Mouse (Mus musculus) heart, embryonic 16.5 days (tissue): Measurements from ENCODE around the gene Ppan. TPM values are rescaled to one million over a fixed set of nuclear protein-coding genes. Genes with fewer than 3 reads are reported as not detected.

Experiments used
- ATAC-seq: fragments of 200-750 bp; cut with Nextera tagmentation; replicated peaks from 2 replicates; pipeline ENCODE4 v1.8.0; 2017; ENCODE audit warnings: moderate number of reproducible peaks; ENCODE audit not compliant: insufficient read depth, low FRiP score; ENCODE audit errors: extremely low read depth
- H3K27ac ChIP-seq: fragments of 300-500 bp; sonication (generic); 2 replicates; pipeline ENCODE4 v1.5.1; 2014; ENCODE audit warnings: mild to moderate bottlenecking, low read length, control low read depth, moderate library complexity
- H3K27me3 ChIP-seq: fragments of 300-500 bp; sonication (generic); 2 replicates; pipeline ENCODE4 v1.6.1; 2014; ENCODE audit warnings: low read length, mixed read lengths; ENCODE audit not compliant: control insufficient read depth, insufficient read depth
- H3K36me3 ChIP-seq: fragments of 300-500 bp; sonication (generic); 2 replicates; pipeline ENCODE4 v1.6.1; 2014; ENCODE audit not compliant: control insufficient read depth, insufficient read depth
- H3K4me1 ChIP-seq: fragments of 300-500 bp; sonication (generic); 2 replicates; pipeline ENCODE4 v1.6.1; 2014; ENCODE audit warnings: low read length, mixed read lengths; ENCODE audit not compliant: control insufficient read depth, insufficient read depth
- H3K4me2 ChIP-seq: fragments of 300-500 bp; sonication (generic); 2 replicates; pipeline ENCODE4 v1.6.1; 2014; ENCODE audit warnings: low read depth, mild to moderate bottlenecking, control low read depth, low read length
- H3K4me3 ChIP-seq: fragments of 300-500 bp; sonication (generic); 2 replicates; pipeline ENCODE4 v1.5.1; 2014; ENCODE audit warnings: mild to moderate bottlenecking, control low read depth, low read length
- H3K9ac ChIP-seq: fragments of 300-500 bp; sonication (generic); 2 replicates; pipeline ENCODE4 v1.6.1; 2014; ENCODE audit warnings: low read length, control low read depth
- H3K9me3 ChIP-seq: fragments of 300-500 bp; sonication (generic); replicated peaks from 2 replicates; pipeline ENCODE4 v1.6.1; 2016; ENCODE audit warnings: low read length; ENCODE audit not compliant: control insufficient read depth
- WGBS: fragments of 180-500 bp; shearing (Covaris S2); extraction: QIAGEN DNeasy Blood & Tissue Kit; methylation state at CpG from one replicate; pipeline ENCODE4 v1.1.7; 2014; 5-methylcytosine and 5-hydroxymethylcytosine counted together
- polyA plus RNA-seq: library from polyadenylated mRNA; unstranded; fragments of >200 nt; fragmentation: Nextera tagmentation; extraction: Ambion mirVana; gene quantifications from 2 replicates; pipeline ENCODE4 v1.2.1, GENCODE M21; 2015

Ppan gene
- polyA plus RNA-seq, 1 experiment from 2014 or later = 44.3 TPM

GRCm38 (mm10) chr9:20877118-20878040, 10.6 kb upstream of the Ppan start:
- peaks cover 5% of the 10 kb centered on the region for H3K4me1 ChIP-seq
- H3K27ac ChIP-seq = peak overlapping the region; percentile 54
- no peaks in the 10 kb centered on the region for H3K27me3 ChIP-seq
- WGBS = 35% methylated on average over 14 of the region's 14 CpGs
- H3K36me3 ChIP-seq = no peaks in the 10 kb centered on the region
- peak overlapping the region; percentile 53 for H3K9ac ChIP-seq
- peak overlapping the region; percentile 77 for H3K4me2 ChIP-seq
- peak overlapping the region; percentile 53 for H3K4me3 ChIP-seq
- H3K9me3 ChIP-seq = no peaks in the 10 kb centered on the region
- ATAC-seq = 0 out of 2 replicates have a peak, but pooled peaks have one; percentile 0

- no peaks in the 10 kb centered on the region for H3K9me3 ChIP-seq
- under 1% methylated on average over 69 of the region's 69 CpGs for WGBS
- ATAC-seq = peak; percentile 93
- peak overlapping the region; percentile 77 for H3K4me2 ChIP-seq
- H3K27ac ChIP-seq = peak overlapping the region; percentile 93
- peak overlapping the region; percentile 82 for H3K9ac ChIP-seq
- peak overlapping the region; percentile 53 for H3K4me3 ChIP-seq
- peaks cover 5% of the 10 kb centered on the region for H3K4me1 ChIP-seq
- H3K36me3 ChIP-seq = no peaks in the 10 kb centered on the region
- H3K27me3 ChIP-seq = no peaks in the 10 kb centered on the region
Observed at GRCm38 (mm10) chr9:20878041-20878709, 9.8 kb upstream of the Ppan start.

- no peaks in the 10 kb centered on the region for H3K36me3 ChIP-seq
- H3K9me3 ChIP-seq = no peaks in the 10 kb centered on the region
- H3K27ac ChIP-seq = peak overlapping the region; percentile 93
- peak overlapping the region; percentile 82 for H3K9ac ChIP-seq
- H3K4me2 ChIP-seq = peak overlapping the region; percentile 77
- no peaks in the 10 kb centered on the region for H3K27me3 ChIP-seq
- ATAC-seq = no peak
- peaks cover 5% of the 10 kb centered on the region for H3K4me1 ChIP-seq
- H3K4me3 ChIP-seq = peak overlapping the region; percentile 53
- 14% methylated on average over 10 of the region's 10 CpGs for WGBS
Observed at GRCm38 (mm10) chr9:20878710-20879065, 9.3 kb upstream of the Ppan start.

- no peak for ATAC-seq
- peak within 1 kb of the TSS; percentile 93 for H3K27ac ChIP-seq
- no peaks in the 10 kb centered on the region for H3K27me3 ChIP-seq
- H3K36me3 ChIP-seq = no peaks in the 10 kb centered on the region
- peak within 1 kb of the TSS; percentile 77 for H3K4me2 ChIP-seq
- peak within 1 kb of the TSS; percentile 82 for H3K9ac ChIP-seq
- 90% methylated on average over 13 of the region's 13 CpGs for WGBS
- H3K9me3 ChIP-seq = no peaks in the 10 kb centered on the region
- peaks cover 5% of the 10 kb centered on the region for H3K4me1 ChIP-seq
- peak within 1 kb of the TSS; percentile 53 for H3K4me3 ChIP-seq
Observed at GRCm38 (mm10) chr9:20879097-20879792, 8.7 kb upstream of the Ppan start, which contains the start of gene Angptl6. TSS of gene Angptl6 (minus strand) at chr9:20879727.

GRCm38 (mm10) chr9:20886563-20886962, 1.4 kb upstream of the Ppan start:
- 93% methylated on average over 2 of the region's 2 CpGs for WGBS
- Histone ChIP-seq H3K36me3 (peaks cover 18% of the 10 kb centered on the region), H3K4me3 (no peak overlapping the region), H3K27ac (no peak overlapping the region), H3K9me3 (no peaks in the 10 kb centered on the region), H3K4me2 (no peak overlapping the region), H3K9ac (no peak overlapping the region), H3K27me3 (no peaks in the 10 kb centered on the region), H3K4me1 (peaks cover 5% of the 10 kb centered on the region)
- ATAC-seq = no peak

GRCm38 (mm10) chr9:20887191-20887590, 784 bp upstream of the Ppan start:
- no peaks in the 10 kb centered on the region for H3K9me3 ChIP-seq
- no peak overlapping the region for H3K9ac ChIP-seq
- WGBS = 90% methylated on average over 6 of the region's 6 CpGs
- H3K4me2 ChIP-seq = peak overlapping the region; percentile 92; the same call in 1 of the 2 replicates
- ATAC-seq = no peak
- H3K27ac ChIP-seq = peak overlapping the region; percentile 93
- no peaks in the 10 kb centered on the region for H3K27me3 ChIP-seq
- H3K4me3 ChIP-seq = no peak overlapping the region; the same call in 1 of the 2 replicates
- peaks cover 21% of the 10 kb centered on the region for H3K36me3 ChIP-seq
- H3K4me1 ChIP-seq = peaks cover 5% of the 10 kb centered on the region

GRCm38 (mm10) chr9:20888386-20888765, 401 bp downstream of the Ppan start:
- H3K27me3 ChIP-seq = no peaks in the 10 kb centered on the region
- peaks cover 5% of the 10 kb centered on the region for H3K4me1 ChIP-seq
- peak overlapping the region; percentile 85 for H3K9ac ChIP-seq
- H3K4me3 ChIP-seq = peak overlapping the region; percentile 84
- peak overlapping the region; percentile 92 for H3K4me2 ChIP-seq
- H3K36me3 ChIP-seq = peaks cover 28% of the 10 kb centered on the region
- no peaks in the 10 kb centered on the region for H3K9me3 ChIP-seq
- ATAC-seq = peak; percentile 34; the same call in 1 of the 2 replicates
- WGBS = 0% methylated on average over 30 of the region's 30 CpGs
- H3K27ac ChIP-seq = peak overlapping the region; percentile 53

- Histone ChIP-seq H3K9me3 (no peaks in the 10 kb centered on the region), H3K4me1 (peaks cover 5% of the 10 kb centered on the region), H3K4me2 (peak overlapping the region; percentile 92), H3K36me3 (peaks cover 36% of the 10 kb centered on the region), H3K27me3 (no peaks in the 10 kb centered on the region), H3K4me3 (peak overlapping the region; percentile 22; the same call in 1 of the 2 replicates), H3K27ac (no peak overlapping the region), H3K9ac (no peak overlapping the region; the same call in 1 of the 2 replicates)
- no peak for ATAC-seq
- 76% methylated on average over 29 of the region's 29 CpGs for WGBS
Observed at GRCm38 (mm10) chr9:20889185-20890141, 1.5 kb downstream of the Ppan start.
